Mouse (Mus musculus) lung, adult 2 months (tissue): ENCODE measurements around the gene Ccr1l1. TPM values are rescaled to one million over a fixed set of nuclear protein-coding genes. Genes with fewer than 3 reads are reported as not detected.
"Not testable (repeated sequence)": the region's sequence is repeated elsewhere in the genome, so short reads cannot be mapped to it uniquely, and the experiment has no call there.

ENCODE experiments used
- DNase-seq: peaks from one replicate; pipeline ENCODE4 v3.0.0; 2022
- H3K4me1 ChIP-seq: fragments of 200-500 bp; 2 replicates; pipeline ENCODE4 v1.6.1; 2011; ENCODE audit warnings: low read length; ENCODE audit not compliant: control insufficient read depth, insufficient read depth
- H3K4me3 ChIP-seq: fragments of 200-500 bp; replicated peaks from 2 replicates; pipeline ENCODE3; 2011; ENCODE audit warnings: low read depth, mild to moderate bottlenecking, control low read depth, low read length; ENCODE audit errors: extremely low read depth
- CTCF ChIP-seq: fragments of 200-500 bp; IDR thresholded peaks from 2 replicates; pipeline ENCODE4 v1.5.1; 2011; ENCODE audit warnings: mild to moderate bottlenecking, low read length, control low read depth; ENCODE audit not compliant: insufficient read depth
- POLR2A ChIP-seq: fragments of 200-500 bp; IDR thresholded peaks from 2 replicates; pipeline ENCODE4 v1.6.1; 2011; ENCODE audit warnings: low read depth, mild to moderate bottlenecking, control low read depth, low read length, borderline replicate concordance; ENCODE audit errors: extremely low read depth
- WGBS: fragments of 180-500 bp; shearing (Covaris S2); methylation state at CpG from one replicate; pipeline ENCODE4 v1.1.7; 2018; 5-methylcytosine and 5-hydroxymethylcytosine counted together
- polyA plus RNA-seq: library from polyadenylated mRNA; depleted of rRNA; stranded (reverse); fragments of >200 nt; gene quantifications from 2 replicates; pipeline ENCODE4 v1.2.3, GENCODE M21; 2012

The Ccr1l1 gene
- polyA plus RNA-seq, 1 experiment, result not detected

- DNase-seq, result no peak
- H3K4me3 ChIP-seq, result no peak overlapping the region
- WGBS, result 35% methylated on average over 3 of the region's 3 CpGs
These were observed 11.5 kb upstream of the Ccr1l1 start for GRCm38 (mm10) chr9:123989671-123990070.

GRCm38 (mm10) chr9:123986217-123986616 lies 8.0 kb upstream of the Ccr1l1 start:
- WGBS, result 58% methylated on average over 2 of the region's 2 CpGs
- TF ChIP-seq POLR2A (no peak), CTCF (peak; percentile 4; the same call in 1 of the 2 replicates)
- Histone ChIP-seq H3K4me1 (peaks cover 2% of the 10 kb centered on the region; the same call in 1 of the 2 replicates), H3K4me3 (no peak overlapping the region)
- no peak for DNase-seq

More at GRCm38 (mm10) chr9:123989671-123990070, 11.5 kb upstream of the Ccr1l1 start:
- TF ChIP-seq CTCF (no peak), POLR2A (no peak)
- H3K4me1 ChIP-seq, result peaks cover 2% of the 10 kb centered on the region; the same call in 1 of the 2 replicates

GRCm38 (mm10) chr9:123984943-123985342 lies 6.7 kb upstream of the Ccr1l1 start:
- no peak overlapping the region for H3K4me3 ChIP-seq
- H3K4me1 ChIP-seq, result peaks cover 2% of the 10 kb centered on the region; the same call in 1 of the 2 replicates
- no peak for DNase-seq
- no peak for TF ChIP-seq POLR2A
- TF ChIP-seq CTCF, result no peak

GRCm38 (mm10) chr9:123982720-123983119 lies 4.5 kb upstream of the Ccr1l1 start:
- no peak overlapping the region for H3K4me3 ChIP-seq
- DNase-seq, result no peak
- WGBS, result 77% methylated on average over 1 of the region's 1 CpGs
- H3K4me1 ChIP-seq, result no peaks in the 10 kb centered on the region
- no peak for TF ChIP-seq CTCF
- TF ChIP-seq POLR2A, result no peak

- WGBS, result 70% methylated on average over 4 of the region's 4 CpGs
- H3K4me1 ChIP-seq, result no peaks in the 10 kb centered on the region
- TF ChIP-seq CTCF (no peak), POLR2A (no peak)
- DNase-seq, result no peak
- H3K4me3 ChIP-seq, result no peak overlapping the region
These were observed 3.7 kb upstream of the Ccr1l1 start for GRCm38 (mm10) chr9:123981909-123982308.

DNA sequence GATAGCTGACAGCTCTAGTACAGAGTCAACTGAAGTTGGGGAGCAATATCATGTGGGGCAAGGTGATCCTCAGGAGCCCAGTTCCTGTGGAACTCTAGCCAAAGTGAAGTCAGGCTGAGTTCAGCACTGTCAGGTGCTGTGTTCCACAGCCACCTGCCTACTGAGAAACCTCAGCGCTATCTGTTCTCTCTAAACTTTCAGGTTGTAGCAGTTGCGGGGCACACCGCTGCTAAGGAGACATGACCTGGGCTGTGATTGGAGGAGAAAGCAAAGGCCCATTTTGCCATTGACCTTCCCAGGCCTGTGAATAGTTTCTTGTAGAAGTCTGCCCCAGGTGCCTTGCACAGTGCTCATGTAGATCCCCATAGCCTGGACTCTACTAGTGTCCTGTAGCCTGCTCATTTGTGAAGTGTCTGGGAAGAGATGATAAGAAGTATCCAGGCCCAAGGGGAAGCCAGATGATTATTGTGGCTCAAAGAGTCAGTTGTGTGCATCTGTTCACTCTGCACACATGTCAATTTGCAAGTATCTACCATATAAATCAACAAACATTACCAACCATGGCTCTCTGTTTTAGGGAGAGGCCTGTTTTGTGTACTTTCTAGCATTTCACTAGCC lies 2.8 kb upstream of the Ccr1l1 start:
- not testable (repeated sequence) for H3K4me1 ChIP-seq, H3K4me3 ChIP-seq, DNase-seq
- no CpG with 5 or more reads among the region's 3 CpGs for WGBS

DNA sequence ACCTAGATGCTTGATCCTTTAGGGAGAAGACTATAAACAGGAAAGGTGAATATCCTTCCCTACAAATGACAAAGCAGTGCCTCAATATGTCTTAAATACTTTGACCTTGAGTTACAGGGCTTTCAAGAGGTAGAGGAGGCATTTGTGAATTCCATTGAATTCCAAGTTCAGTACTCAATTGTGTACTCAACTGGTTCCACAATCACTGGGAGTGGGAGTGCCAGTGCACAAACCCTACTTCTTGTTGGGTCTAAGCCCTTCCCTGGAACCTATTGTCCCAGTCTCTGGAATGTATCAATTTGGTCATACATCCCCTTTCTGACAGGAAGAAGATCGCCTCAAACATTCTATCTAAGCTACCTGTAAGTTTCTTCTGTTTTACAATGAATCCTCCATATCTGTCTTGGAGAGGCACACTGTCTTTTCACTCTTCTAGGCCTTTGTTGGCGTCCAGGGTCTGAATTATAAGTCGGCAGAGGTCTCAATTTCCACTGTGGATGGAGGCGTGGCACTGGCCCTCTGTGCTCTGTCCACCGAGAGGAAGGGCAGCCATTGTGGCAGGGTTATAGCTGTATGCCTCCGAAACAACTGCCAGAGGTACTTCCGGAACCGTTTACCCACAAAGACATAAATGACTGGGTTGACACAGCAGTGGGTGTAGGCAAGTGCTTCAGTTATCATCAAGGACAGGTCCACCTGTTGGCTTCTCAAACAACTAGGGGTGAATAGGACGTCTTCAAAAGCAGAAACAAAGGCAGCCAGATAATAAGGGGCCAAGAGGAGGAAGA lies 1.1 kb downstream of the Ccr1l1 start:
- TF ChIP-seq POLR2A (no peak), CTCF (no peak)
- no peak overlapping the region for H3K4me3 ChIP-seq
- WGBS, result 80% methylated on average over 9 of the region's 9 CpGs
- H3K4me1 ChIP-seq, result no peaks in the 10 kb centered on the region
- DNase-seq, result no peak

- TF ChIP-seq CTCF, result no peak
- no peak for TF ChIP-seq POLR2A
- no peak overlapping the region for H3K4me3 ChIP-seq
- no peaks in the 10 kb centered on the region for H3K4me1 ChIP-seq
- DNase-seq, result no peak
- 72% methylated on average over 2 of the region's 2 CpGs for WGBS
These were observed 2.6 kb downstream of the Ccr1l1 start for GRCm38 (mm10) chr9:123975630-123976029.

DNA sequence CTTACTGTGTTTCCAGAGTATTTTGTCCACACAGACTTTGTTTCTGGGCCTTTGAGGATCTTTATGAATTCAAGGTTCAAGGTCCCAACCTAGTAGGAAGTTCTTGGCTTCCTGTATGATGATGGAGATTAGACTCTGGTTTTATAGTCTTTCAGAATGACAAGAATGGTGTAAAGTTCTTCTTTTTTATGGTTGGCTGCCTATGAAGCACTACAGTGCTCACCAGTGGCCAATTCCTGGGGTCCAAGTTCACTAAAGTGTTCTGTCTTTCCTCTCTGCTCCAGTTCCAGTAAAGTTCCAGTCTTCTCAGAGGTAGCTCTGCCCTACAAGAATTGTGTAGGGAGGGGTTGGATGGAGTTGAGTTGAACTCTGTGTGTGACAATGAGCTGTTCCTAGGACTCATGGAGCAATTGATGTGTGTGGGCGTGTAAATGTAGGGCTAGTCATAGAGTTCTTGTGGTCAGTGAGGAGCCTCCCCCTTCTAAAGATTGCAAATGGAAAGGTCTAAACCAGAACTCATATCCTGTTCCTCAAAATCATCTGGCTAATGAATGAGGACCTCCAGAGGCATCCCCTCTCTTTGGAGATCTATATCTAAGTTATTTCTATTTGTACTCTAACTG lies 9.8 kb downstream of the Ccr1l1 start, which contains the start of gene Ccr1:
Gene Ccr1 (minus strand): TSS at position 403 of the 623 bp plus-strand sequence.
- TF ChIP-seq POLR2A, result no peak
- no peak for TF ChIP-seq CTCF
- no peak for DNase-seq
- Histone ChIP-seq H3K4me3 (no peak within 1 kb of the TSS), H3K4me1 (no peaks in the 10 kb centered on the region)
- 80% methylated on average over 1 of the region's 1 CpGs for WGBS

DNA sequence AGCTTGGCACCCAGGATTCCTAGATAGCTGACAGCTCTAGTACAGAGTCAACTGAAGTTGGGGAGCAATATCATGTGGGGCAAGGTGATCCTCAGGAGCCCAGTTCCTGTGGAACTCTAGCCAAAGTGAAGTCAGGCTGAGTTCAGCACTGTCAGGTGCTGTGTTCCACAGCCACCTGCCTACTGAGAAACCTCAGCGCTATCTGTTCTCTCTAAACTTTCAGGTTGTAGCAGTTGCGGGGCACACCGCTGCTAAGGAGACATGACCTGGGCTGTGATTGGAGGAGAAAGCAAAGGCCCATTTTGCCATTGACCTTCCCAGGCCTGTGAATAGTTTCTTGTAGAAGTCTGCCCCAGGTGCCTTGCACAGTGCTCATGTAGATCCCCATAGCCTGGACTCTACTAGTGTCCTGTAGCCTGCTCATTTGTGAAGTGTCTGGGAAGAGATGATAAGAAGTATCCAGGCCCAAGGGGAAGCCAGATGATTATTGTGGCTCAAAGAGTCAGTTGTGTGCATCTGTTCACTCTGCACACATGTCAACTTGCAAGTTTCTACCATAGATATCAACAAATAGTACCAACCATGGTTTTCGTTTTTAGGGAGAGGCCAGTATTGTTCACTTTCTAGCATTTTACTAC lies 11.2 kb downstream of the Ccr1l1 start:
- DNase-seq, H3K4me3 ChIP-seq, H3K4me1 ChIP-seq: not testable (repeated sequence)
- WGBS, result 85% methylated on average over 1 of the region's 4 CpGs
